Mouse (Mus musculus) effector memory CD4-positive, alpha-beta T cell, adult 5 months (primary cell): ENCODE measurements around the gene Dnajc30. TPM values are rescaled to one million over a fixed set of nuclear protein-coding genes. Genes with fewer than 3 reads are reported as not detected.

Source experiments
- polyA plus RNA-seq: library from polyadenylated mRNA; unstranded; fragments of 100-300 nt; shearing (Covaris generic); gene quantifications from one replicate; pipeline ENCODE4 v1.2.1, GENCODE M21; 2017

The Dnajc30 gene
- polyA plus RNA-seq, result 9.6 TPM

GRCm38 (mm10) chr5:135063629-135064381, at the start of gene Dnajc30:
Dnajc30 (plus strand) TSS chr5:135064202.

DNA sequence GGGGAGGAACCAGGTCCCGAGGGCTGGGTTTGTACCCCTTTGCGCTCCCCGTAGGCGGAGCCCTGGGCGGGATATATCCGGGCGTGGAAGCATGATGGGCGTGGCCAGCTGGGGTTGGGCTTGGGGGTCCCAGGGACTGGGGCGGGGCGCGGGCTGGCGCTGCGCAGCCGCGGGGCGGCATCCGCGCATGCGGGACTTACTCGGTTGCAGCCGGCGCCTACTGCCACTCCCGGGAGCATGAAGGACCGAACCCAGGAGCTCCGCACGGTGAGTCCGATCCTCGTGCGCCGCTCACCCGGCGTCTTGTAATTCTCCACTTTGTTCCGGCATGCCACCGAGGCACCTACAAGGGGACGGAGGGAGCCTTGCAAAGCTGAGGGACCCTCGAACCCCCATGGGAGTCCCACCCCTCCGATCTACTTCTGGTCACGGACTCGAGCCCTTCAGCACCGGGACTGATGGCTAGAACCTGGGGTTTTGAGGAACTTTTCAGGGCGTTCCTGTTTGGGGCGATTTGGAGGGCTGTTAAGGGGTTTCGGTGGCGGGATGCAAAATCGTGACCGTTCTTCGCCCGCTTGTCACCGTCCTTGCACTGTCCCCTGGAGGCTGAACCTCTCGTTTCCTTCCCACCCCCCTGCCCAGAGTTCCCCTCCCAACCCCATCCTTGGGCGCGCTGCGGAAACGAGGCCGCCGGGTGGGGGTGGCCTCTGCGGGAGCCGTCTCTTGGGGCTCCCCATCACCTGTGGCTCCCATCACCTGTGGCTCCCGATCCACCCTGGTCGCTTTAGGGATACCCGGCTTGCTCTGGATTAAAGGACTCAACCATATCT, 40.4 kb upstream of the Dnajc30 start, which contains the start of gene Stx1a:
Stx1a (plus strand) TSS at position 139 of the 830 bp plus-strand sequence.

GRCm38 (mm10) chr5:135064909-135065446, 976 bp downstream of the Dnajc30 start, which contains the start of gene Bud23:
Bud23 (minus strand) TSS chr5:135064959.

DNA sequence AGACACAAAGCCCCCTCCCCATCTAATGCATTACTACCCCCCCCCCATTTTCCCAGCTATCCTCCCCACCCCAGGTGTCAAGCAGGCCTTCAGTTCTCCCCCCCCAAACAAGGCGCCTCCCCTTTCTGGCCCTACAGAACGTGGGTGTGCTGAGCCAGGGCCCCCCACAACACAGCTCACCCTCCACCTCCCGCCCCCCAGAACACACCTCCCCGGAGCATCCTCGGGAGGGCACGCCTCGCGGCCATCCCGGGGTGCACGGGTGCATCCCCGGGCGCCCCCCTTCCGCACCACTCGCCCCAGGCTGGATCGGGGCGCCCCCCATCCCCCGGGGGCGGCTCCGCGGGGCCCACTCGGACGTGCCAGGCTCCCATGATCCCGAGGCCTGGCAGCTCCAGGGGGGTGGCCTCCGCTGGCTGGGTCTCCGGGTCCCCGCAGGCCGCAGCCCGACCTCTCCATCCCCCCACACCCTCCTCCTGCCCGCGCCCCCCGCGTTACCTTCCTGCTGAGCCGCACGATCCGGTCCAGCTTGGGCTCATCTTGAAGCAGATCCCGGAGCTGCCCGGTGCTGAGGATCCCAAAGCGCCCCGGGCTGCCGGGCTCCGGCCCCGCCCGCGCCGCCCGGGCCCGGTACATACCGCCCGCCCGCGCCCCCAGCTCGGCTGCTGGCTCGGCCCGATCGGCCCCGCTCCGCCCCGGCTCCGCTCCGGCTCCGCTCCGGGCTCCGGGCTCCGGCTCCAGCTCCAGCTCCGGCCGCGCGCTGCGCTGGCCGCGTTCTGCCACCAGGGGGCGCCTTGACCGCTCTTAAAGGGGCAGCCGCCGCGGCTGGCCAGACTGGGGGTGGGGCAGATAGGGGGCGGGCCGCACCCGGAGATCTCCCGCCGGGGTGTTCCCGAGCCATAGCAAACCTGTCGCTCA, 13.8 kb downstream of the Dnajc30 start, which contains the start of gene Vps37d:
Vps37d (minus strand) TSS at position 703 of the 918 bp plus-strand sequence.

DNA sequence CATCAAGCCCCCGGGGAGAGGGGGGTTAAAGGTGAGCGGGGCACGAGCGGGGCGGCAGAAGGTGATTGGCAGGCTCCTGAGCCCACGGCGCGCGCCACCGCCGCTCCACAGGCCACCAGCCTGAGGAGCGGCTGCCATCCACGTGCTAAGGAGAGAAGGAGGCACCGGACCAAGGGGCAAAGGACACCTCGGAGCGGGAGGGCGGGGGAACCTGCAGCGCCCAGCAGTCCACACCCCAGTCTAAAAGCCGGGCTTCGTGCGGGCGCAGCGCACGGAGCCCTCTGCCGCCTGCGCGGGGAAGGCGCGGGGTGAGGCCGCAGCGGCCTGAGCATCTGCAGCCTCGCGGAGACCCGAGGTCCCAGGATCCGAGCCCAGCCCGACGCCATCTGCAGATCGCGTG, 25.7 kb downstream of the Dnajc30 start, which contains the start of gene Mlxipl:
Mlxipl (plus strand) TSS at position 238 of the 400 bp plus-strand sequence.

Other genes with a start within 250 kb of the Dnajc30 start
- gene Tmem270, start 157.5 kb upstream of the Dnajc30 start, polyA plus RNA-seq, result not detected
- gene Cldn13, start 148.7 kb upstream of the Dnajc30 start, polyA plus RNA-seq, result not detected
- 4.1 TPM for gene Mettl27, start 131.8 kb upstream of the Dnajc30 start, polyA plus RNA-seq
- not detected for gene Cldn4, start 117.3 kb upstream of the Dnajc30 start, polyA plus RNA-seq
- not detected for gene Cldn3, start 78.0 kb upstream of the Dnajc30 start, polyA plus RNA-seq
- gene Abhd11, start 55.0 kb upstream of the Dnajc30 start, polyA plus RNA-seq, result 64.6 TPM
- gene Stx1a, start 40.7 kb upstream of the Dnajc30 start, polyA plus RNA-seq, result 4.2 TPM
- gene Bud23, start 757 bp downstream of the Dnajc30 start, polyA plus RNA-seq, result 86.6 TPM
- gene Vps37d, start 14.1 kb downstream of the Dnajc30 start, polyA plus RNA-seq, result not detected
- not detected for gene Mlxipl, start 25.7 kb downstream of the Dnajc30 start, polyA plus RNA-seq
- 19.3 TPM for gene Tbl2, start 85.5 kb downstream of the Dnajc30 start, polyA plus RNA-seq
- 121 TPM for gene Bcl7b, start 104.1 kb downstream of the Dnajc30 start, polyA plus RNA-seq
- 44.1 TPM for gene Baz1b, start 123.1 kb downstream of the Dnajc30 start, polyA plus RNA-seq
- not detected for gene Fzd9, start 187.0 kb downstream of the Dnajc30 start, polyA plus RNA-seq